Mouse (Mus musculus) cerebellum, adult 18-20 months (tissue): ENCODE results near the gene Sowahd.

ENCODE experiments used
- DNase-seq, 2 experiments: peaks; one replicate each; pipeline ENCODE4 v3.0.0; 2021

Sowahd gene

GRCm38 (mm10) chrX:37095106-37095768 lies 46.6 kb downstream of the Sowahd start:
- DNase-seq: no peak

GRCm38 (mm10) chrX:37098681-37099080 lies 50.0 kb downstream of the Sowahd start:
- DNase-seq: no peak
